Mouse (Mus musculus) embryonic facial prominence, embryonic 11.5 days (tissue): ENCODE results near the gene Arhgef1. TPM values are rescaled to one million over a fixed set of nuclear protein-coding genes. Genes with fewer than 3 reads are reported as not detected.

ENCODE experiments used
- ATAC-seq: fragments of 200-750 bp; cut with Nextera tagmentation; replicated peaks from 2 replicates; pipeline ENCODE4 v1.8.0; 2017; ENCODE audit warnings: low read depth; ENCODE audit not compliant: insufficient number of reproducible peaks, low FRiP score, low TSS enrichment
- DNase-seq: peaks from one replicate; pipeline ENCODE4 v3.0.0-alpha.2; 2015; ENCODE audit warnings: low spot score
- H3K27ac ChIP-seq: fragments of 300-500 bp; sonication (generic); replicated peaks from 2 replicates; pipeline ENCODE4 v1.5.1; 2014; ENCODE audit warnings: mild to moderate bottlenecking, low read depth, low read length, control low read depth
- H3K27me3 ChIP-seq: fragments of 300-500 bp; sonication (generic); 2 replicates; pipeline ENCODE4 v1.6.1; 2014; ENCODE audit warnings: mild to moderate bottlenecking, low read length, moderate library complexity, mixed read lengths; ENCODE audit not compliant: control insufficient read depth, insufficient read depth
- H3K36me3 ChIP-seq: fragments of 300-500 bp; sonication (generic); replicated peaks from 2 replicates; pipeline ENCODE4 v1.6.1; 2014; ENCODE audit warnings: low read depth, mild to moderate bottlenecking, low read length, moderate library complexity, mixed read lengths; ENCODE audit not compliant: control insufficient read depth, insufficient read depth
- H3K4me1 ChIP-seq: fragments of 300-500 bp; sonication (generic); 2 replicates; pipeline ENCODE4 v1.6.1; 2014; ENCODE audit warnings: low read length, mixed read lengths; ENCODE audit not compliant: control insufficient read depth, insufficient read depth
- H3K4me2 ChIP-seq: fragments of 300-500 bp; sonication (generic); 2 replicates; pipeline ENCODE4 v1.6.1; 2014; ENCODE audit warnings: low read depth, mild to moderate bottlenecking, control low read depth, low read length, moderate library complexity
- H3K4me3 ChIP-seq: fragments of 300-500 bp; sonication (generic); 2 replicates; pipeline ENCODE4 v1.5.1; 2014; ENCODE audit warnings: low read depth, low read length, control low read depth
- H3K9ac ChIP-seq: fragments of 300-500 bp; sonication (generic); replicated peaks from 2 replicates; pipeline ENCODE4 v1.6.1; 2014; ENCODE audit warnings: mild to moderate bottlenecking, control low read depth, low read length
- H3K9me3 ChIP-seq: fragments of 300-500 bp; sonication (generic); replicated peaks from 2 replicates; pipeline ENCODE4 v1.6.1; 2016; ENCODE audit warnings: mild to moderate bottlenecking, low read length, inconsistent platforms, mixed read lengths; ENCODE audit not compliant: control insufficient read depth
- WGBS: fragments of 180-500 bp; shearing (Covaris S2); extraction: QIAGEN DNeasy Blood & Tissue Kit; methylation state at CpG from one replicate; pipeline ENCODE4 v1.1.7; 2014; 5-methylcytosine and 5-hydroxymethylcytosine counted together
- polyA plus RNA-seq: library from polyadenylated mRNA; unstranded; fragments of >200 nt; fragmentation: Nextera tagmentation; extraction: Ambion mirVana; gene quantifications from 2 replicates; pipeline ENCODE4 v1.2.1, GENCODE M21; 2014

Gene Arhgef1
- polyA plus RNA-seq, 1 experiment from 2014 or later, result 43.0 TPM

GRCm38 (mm10) chr7:24904070-24904483, 1.4 kb downstream of the Arhgef1 start:
- Histone ChIP-seq H3K27me3 (no peaks in the 10 kb centered on the region), H3K4me2 (peak overlapping the region; percentile 68), H3K36me3 (no peaks in the 10 kb centered on the region), H3K4me3 (peak overlapping the region; percentile 52), H3K27ac (peak overlapping the region; percentile 29), H3K9ac (peak overlapping the region; percentile 73), H3K4me1 (peaks cover 7% of the 10 kb centered on the region; the same call in 1 of the 2 replicates), H3K9me3 (no peaks in the 10 kb centered on the region)
- under 1% methylated on average over 27 of the region's 30 CpGs for WGBS
- ATAC-seq, result peak; percentile 96
- DNase-seq, result peak; percentile 98

GRCm38 (mm10) chr7:24904936-24905335, 2.2 kb downstream of the Arhgef1 start:
- WGBS, result 14% methylated on average over 3 of the region's 3 CpGs
- Histone ChIP-seq H3K36me3 (no peaks in the 10 kb centered on the region), H3K9me3 (no peaks in the 10 kb centered on the region), H3K27me3 (no peaks in the 10 kb centered on the region), H3K4me3 (peak overlapping the region; percentile 52), H3K4me2 (peak overlapping the region; percentile 68), H3K4me1 (peaks cover 7% of the 10 kb centered on the region; the same call in 1 of the 2 replicates), H3K27ac (no peak overlapping the region), H3K9ac (peak overlapping the region; percentile 73)
- DNase-seq (peak; percentile 87), ATAC-seq (no peak)

GRCm38 (mm10) chr7:24906551-24906950, 3.8 kb downstream of the Arhgef1 start:
- 34% methylated on average over 6 of the region's 6 CpGs for WGBS
- H3K4me3 ChIP-seq, result no peak overlapping the region
- H3K9ac ChIP-seq, result no peak overlapping the region
- H3K9me3 ChIP-seq, result no peaks in the 10 kb centered on the region
- ATAC-seq, result no peak
- DNase-seq, result no peak
- H3K36me3 ChIP-seq, result no peaks in the 10 kb centered on the region
- peaks cover 7% of the 10 kb centered on the region; the same call in 1 of the 2 replicates for H3K4me1 ChIP-seq
- H3K4me2 ChIP-seq, result no peak overlapping the region
- no peaks in the 10 kb centered on the region for H3K27me3 ChIP-seq
- H3K27ac ChIP-seq, result no peak overlapping the region

GRCm38 (mm10) chr7:24907211-24907748, 4.6 kb downstream of the Arhgef1 start:
- H3K4me2 ChIP-seq, result peak overlapping the region; percentile 8; the same call in 1 of the 2 replicates
- 13% methylated on average over 13 of the region's 13 CpGs for WGBS
- peaks cover 7% of the 10 kb centered on the region; the same call in 1 of the 2 replicates for H3K4me1 ChIP-seq
- DNase-seq (peak; percentile 64), ATAC-seq (no peak)
- peak overlapping the region; percentile 2; the same call in 1 of the 2 replicates for H3K4me3 ChIP-seq
- peak overlapping the region; percentile 52 for H3K9ac ChIP-seq
- H3K36me3 ChIP-seq, result no peaks in the 10 kb centered on the region
- no peak overlapping the region for H3K27ac ChIP-seq
- no peaks in the 10 kb centered on the region for H3K27me3 ChIP-seq
- H3K9me3 ChIP-seq, result no peaks in the 10 kb centered on the region

GRCm38 (mm10) chr7:24912480-24912879, 9.8 kb downstream of the Arhgef1 start:
- DNase-seq, result no peak
- Histone ChIP-seq H3K4me2 (no peak overlapping the region), H3K4me3 (no peak overlapping the region), H3K27me3 (no peaks in the 10 kb centered on the region), H3K4me1 (0 out of 2 replicates have a peak, but pooled peaks cover 2% of the 10 kb centered on the region), H3K27ac (no peak overlapping the region), H3K9me3 (no peaks in the 10 kb centered on the region), H3K36me3 (no peaks in the 10 kb centered on the region; the same call in 1 of the 2 replicates), H3K9ac (no peak overlapping the region)
- WGBS, result 91% methylated on average over 14 of the region's 14 CpGs
- no peak for ATAC-seq

GRCm38 (mm10) chr7:24918763-24919323, 16.1 kb downstream of the Arhgef1 start:
- ATAC-seq, result peak; percentile 37

GRCm38 (mm10) chr7:24919728-24920127, 17.0 kb downstream of the Arhgef1 start:
- H3K4me1 ChIP-seq, result no peaks in the 10 kb centered on the region
- 89% methylated on average over 9 of the region's 9 CpGs for WGBS
- no peaks in the 10 kb centered on the region for H3K27me3 ChIP-seq
- no peak overlapping the region for H3K9ac ChIP-seq
- no peak for ATAC-seq
- no peaks in the 10 kb centered on the region for H3K9me3 ChIP-seq
- peaks cover 31% of the 10 kb centered on the region for H3K36me3 ChIP-seq
- no peak overlapping the region for H3K4me3 ChIP-seq
- H3K27ac ChIP-seq, result no peak overlapping the region
- DNase-seq, result no peak
- no peak overlapping the region for H3K4me2 ChIP-seq

More at GRCm38 (mm10) chr7:24918763-24919323, 16.1 kb downstream of the Arhgef1 start:
- WGBS, result 91% methylated on average over 20 of the region's 20 CpGs
- no peak overlapping the region for H3K4me2 ChIP-seq
- DNase-seq, result no peak
- H3K27ac ChIP-seq, result no peak overlapping the region
- no peak overlapping the region for H3K9ac ChIP-seq
- H3K27me3 ChIP-seq, result no peaks in the 10 kb centered on the region
- no peaks in the 10 kb centered on the region for H3K4me1 ChIP-seq
- no peaks in the 10 kb centered on the region for H3K9me3 ChIP-seq
- H3K36me3 ChIP-seq, result peaks cover 24% of the 10 kb centered on the region
- H3K4me3 ChIP-seq, result no peak overlapping the region

GRCm38 (mm10) chr7:24930475-24930874, 27.8 kb downstream of the Arhgef1 start:
- Histone ChIP-seq H3K4me1 (no peaks in the 10 kb centered on the region), H3K27me3 (peaks cover 52% of the 10 kb centered on the region), H3K36me3 (no peaks in the 10 kb centered on the region; the same call in 1 of the 2 replicates), H3K9me3 (no peaks in the 10 kb centered on the region), H3K27ac (no peak overlapping the region), H3K9ac (no peak overlapping the region), H3K4me3 (no peak overlapping the region), H3K4me2 (no peak overlapping the region)
- no peak for DNase-seq
- ATAC-seq, result no peak
- 55% methylated on average over 6 of the region's 6 CpGs for WGBS
